Mouse (Mus musculus) liver, embryonic 16.5 days (tissue): Measurements from ENCODE around the gene Vmn1r12. TPM values are rescaled to one million over a fixed set of nuclear protein-coding genes. Genes with fewer than 3 reads are reported as not detected.
"Not testable (repeated sequence)": the region's sequence is repeated elsewhere in the genome, so short reads cannot be mapped to it uniquely, and the experiment has no call there.

ENCODE experiments used
- ATAC-seq: fragments of 200-750 bp; cut with Nextera tagmentation; 2 replicates; pipeline ENCODE4 v1.8.0; 2017; ENCODE audit warnings: low read depth, mild to moderate bottlenecking, moderate number of reproducible peaks, moderate library complexity
- H3K27ac ChIP-seq: fragments of 300-500 bp; sonication (generic); 2 replicates; pipeline ENCODE4 v1.5.1; 2014; ENCODE audit warnings: mild to moderate bottlenecking, low read length
- H3K27me3 ChIP-seq: fragments of 300-500 bp; sonication (generic); 2 replicates; pipeline ENCODE4 v1.6.1; 2014; ENCODE audit warnings: low read depth, low read length, mixed read lengths; ENCODE audit not compliant: control insufficient read depth, insufficient read depth
- H3K36me3 ChIP-seq: fragments of 300-500 bp; sonication (generic); 2 replicates; pipeline ENCODE4 v1.6.1; 2014; ENCODE audit warnings: mild to moderate bottlenecking; ENCODE audit not compliant: control insufficient read depth, insufficient read depth
- H3K4me1 ChIP-seq: fragments of 300-500 bp; sonication (generic); 2 replicates; pipeline ENCODE4 v1.6.1; 2014; ENCODE audit warnings: low read depth, low read length, mixed read lengths; ENCODE audit not compliant: control insufficient read depth
- H3K4me2 ChIP-seq: fragments of 300-500 bp; sonication (generic); 2 replicates; pipeline ENCODE4 v1.6.1; 2014; ENCODE audit warnings: low read depth, low read length, mixed read lengths
- H3K4me3 ChIP-seq: fragments of 300-500 bp; sonication (generic); 2 replicates; pipeline ENCODE4 v1.5.1; 2014; ENCODE audit warnings: low read depth, mild to moderate bottlenecking, low read length
- H3K9ac ChIP-seq: fragments of 300-500 bp; sonication (generic); 2 replicates; pipeline ENCODE4 v1.6.1; 2014; ENCODE audit warnings: low read depth, low read length
- H3K9me3 ChIP-seq: fragments of 300-500 bp; sonication (generic); replicated peaks from 2 replicates; pipeline ENCODE4 v1.6.1; 2016; ENCODE audit warnings: low read length; ENCODE audit not compliant: control insufficient read depth
- WGBS: fragments of 180-500 bp; shearing (Covaris S2); extraction: QIAGEN DNeasy Blood & Tissue Kit; methylation state at CpG from one replicate; pipeline ENCODE4 v1.1.7; 2014; ENCODE audit not compliant: insufficient replicate concordance; 5-methylcytosine and 5-hydroxymethylcytosine counted together
- polyA plus RNA-seq: library from polyadenylated mRNA; unstranded; fragments of >200 nt; fragmentation: Nextera tagmentation; extraction: Ambion mirVana; gene quantifications from 2 replicates; pipeline ENCODE4 v1.2.1, GENCODE M21; 2015

Vmn1r12 gene
- polyA plus RNA-seq: not detected in 2 replicates

DNA sequence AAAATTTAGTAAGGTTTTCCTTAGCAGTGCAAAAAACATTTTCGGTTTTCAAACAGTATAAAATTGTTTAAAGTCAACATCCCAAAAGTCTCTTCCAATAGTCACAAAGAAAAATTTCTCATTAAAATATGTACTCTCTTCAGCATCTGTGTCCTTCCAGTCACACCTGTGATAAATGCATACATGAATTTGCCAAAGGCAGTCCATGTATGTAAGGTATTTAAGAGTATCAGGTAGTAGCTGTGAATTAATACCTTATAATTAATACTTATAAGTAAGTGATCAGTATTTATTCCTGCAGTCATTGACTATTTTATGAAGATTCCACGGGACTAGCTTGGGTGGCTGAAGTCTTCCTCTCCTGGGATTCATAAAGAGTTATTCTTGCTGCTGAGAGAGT is at the start of gene Vmn1r12:
TSS of gene Vmn1r12 (plus strand) at position 301 of the 400 bp plus-strand sequence.
- ATAC-seq: no peak
- H3K9me3 ChIP-seq: no peaks in the 10 kb centered on the region
- H3K27me3 ChIP-seq: no peaks in the 10 kb centered on the region
- no peaks in the 10 kb centered on the region for H3K36me3 ChIP-seq
- no peak within 1 kb of the TSS for H3K4me2 ChIP-seq
- no peak within 1 kb of the TSS for H3K9ac ChIP-seq
- H3K4me3 ChIP-seq: no peak within 1 kb of the TSS
- WGBS: 37% methylated on average over 2 of the region's 2 CpGs
- no peaks in the 10 kb centered on the region for H3K4me1 ChIP-seq
- H3K27ac ChIP-seq: no peak within 1 kb of the TSS

DNA sequence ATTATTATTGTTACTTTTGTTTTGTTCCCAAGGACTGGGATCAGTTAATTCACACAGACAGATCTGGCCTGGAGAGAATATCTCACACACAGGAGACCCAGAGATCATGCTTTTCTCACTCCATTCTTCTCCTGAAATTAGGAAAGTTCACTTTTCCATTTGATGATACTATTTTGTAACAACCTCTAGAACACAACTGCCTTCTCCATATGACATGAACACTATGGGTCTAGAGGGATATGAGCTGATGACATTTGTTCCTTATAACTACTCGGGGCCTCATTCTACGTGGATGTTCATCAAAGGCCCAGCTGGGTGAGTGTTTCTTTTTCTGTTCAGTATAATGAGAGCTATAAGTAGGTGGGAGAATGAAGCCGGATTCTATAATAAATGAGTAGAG is 47.6 kb upstream of the Vmn1r12 start, which contains the start of gene Vmn1r10:
TSS of gene Vmn1r10 (plus strand) at position 301 of the 400 bp plus-strand sequence.
- no peak within 1 kb of the TSS for H3K4me2 ChIP-seq
- H3K36me3 ChIP-seq: no peaks in the 10 kb centered on the region
- no peak within 1 kb of the TSS for H3K27ac ChIP-seq
- no peak within 1 kb of the TSS for H3K4me3 ChIP-seq
- H3K9me3 ChIP-seq: no peaks in the 10 kb centered on the region
- no peak for ATAC-seq
- H3K27me3 ChIP-seq: no peaks in the 10 kb centered on the region
- 50% methylated on average over 3 of the region's 3 CpGs for WGBS
- no peak within 1 kb of the TSS for H3K9ac ChIP-seq
- H3K4me1 ChIP-seq: no peaks in the 10 kb centered on the region

DNA sequence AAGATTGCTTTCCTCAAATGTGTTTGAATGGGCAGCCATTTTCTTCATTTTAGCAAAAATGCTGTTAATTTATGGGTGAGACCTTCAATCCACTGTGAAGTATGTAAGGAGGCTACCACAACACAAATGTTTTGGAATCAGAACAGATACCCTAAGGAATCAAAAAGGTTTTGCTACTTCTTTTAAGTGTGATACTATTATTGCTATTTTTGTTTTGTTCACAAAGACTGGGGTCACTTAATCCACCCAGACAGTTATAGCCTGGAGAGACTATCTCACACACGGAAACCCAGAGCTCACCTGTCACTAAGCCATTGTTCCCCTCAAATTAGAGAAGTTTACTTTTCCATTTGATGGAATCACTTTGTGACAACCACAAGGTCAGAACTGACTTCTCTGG is 23.6 kb upstream of the Vmn1r12 start, which contains the start of gene Vmn1r11:
TSS of gene Vmn1r11 (plus strand) at position 301 of the 400 bp plus-strand sequence.
- Histone ChIP-seq H3K9ac (no peak within 1 kb of the TSS), H3K27ac (no peak within 1 kb of the TSS), H3K4me2 (no peak within 1 kb of the TSS), H3K4me3 (no peak within 1 kb of the TSS), H3K4me1 (no peaks in the 10 kb centered on the region), H3K36me3 (no peaks in the 10 kb centered on the region), H3K9me3 (no peaks in the 10 kb centered on the region), H3K27me3 (no peaks in the 10 kb centered on the region)
- ATAC-seq: no peak
- WGBS: 58% methylated on average over 1 of the region's 1 CpGs

DNA sequence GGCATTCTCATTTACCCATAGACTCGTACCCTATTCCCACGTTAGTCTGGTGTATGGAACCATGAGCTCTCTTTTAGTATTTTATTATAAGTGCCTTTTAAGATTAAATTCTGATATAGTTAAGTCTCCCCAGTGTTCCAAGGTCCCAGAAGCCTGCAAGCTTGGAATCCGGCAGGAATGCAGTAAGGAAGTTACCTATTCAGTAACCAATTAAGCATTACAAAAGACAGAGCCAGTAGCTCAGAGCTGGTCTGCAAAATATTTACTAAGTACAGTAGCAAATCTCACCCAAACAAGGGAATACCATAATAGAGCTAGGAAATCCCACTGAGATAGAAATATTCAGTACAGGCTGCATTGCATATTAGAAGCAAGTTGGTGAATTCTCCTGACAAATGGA is 33.3 kb downstream of the Vmn1r12 start:
- not testable (repeated sequence) for H3K4me1 ChIP-seq

DNA sequence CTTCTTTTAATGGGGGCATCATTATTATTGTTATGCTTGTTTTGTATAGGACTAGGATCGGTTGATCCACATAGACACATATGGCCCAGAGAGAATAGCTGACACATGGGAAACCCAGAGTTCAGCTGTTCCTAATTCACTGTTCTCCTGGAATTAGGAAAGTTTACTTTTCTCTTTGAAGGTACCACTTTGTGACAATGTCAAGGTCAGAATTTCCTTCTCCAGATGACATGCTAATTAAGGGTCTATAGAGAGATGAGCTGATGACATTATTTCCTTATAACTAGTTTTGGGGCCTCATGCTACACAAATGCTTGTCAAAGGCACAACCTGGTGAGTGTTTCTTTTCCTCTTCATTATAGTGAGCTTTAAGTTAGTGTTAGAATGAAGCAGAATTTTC is 46.3 kb downstream of the Vmn1r12 start, which contains the start of gene Vmn1r13:
TSS of gene Vmn1r13 (plus strand) at position 301 of the 400 bp plus-strand sequence.
- not testable (repeated sequence) for H3K9ac ChIP-seq, H3K4me3 ChIP-seq, H3K4me1 ChIP-seq, H3K9me3 ChIP-seq, H3K27me3 ChIP-seq, ATAC-seq, H3K27ac ChIP-seq, H3K36me3 ChIP-seq, H3K4me2 ChIP-seq
- 81% methylated on average over 1 of the region's 1 CpGs for WGBS

More for the DNA sequence above, 33.3 kb downstream of the Vmn1r12 start:
- not testable (repeated sequence) for H3K4me2 ChIP-seq, H3K9ac ChIP-seq, H3K27ac ChIP-seq, ATAC-seq, H3K4me3 ChIP-seq, H3K36me3 ChIP-seq, H3K27me3 ChIP-seq, H3K9me3 ChIP-seq
- 41% methylated on average over 3 of the region's 3 CpGs for WGBS

Other genes starting within 250 kb of the Vmn1r12 start
- gene Nt5c3, start 233.0 kb upstream of the Vmn1r12 start, polyA plus RNA-seq: 240 and 242 TPM in 2 replicates
- 0.15 and 0.18 TPM in 2 replicates for gene Vmn1r4, start 232.9 kb upstream of the Vmn1r12 start, polyA plus RNA-seq
- not detected in 2 replicates for gene Vmn1r5, start 186.6 kb upstream of the Vmn1r12 start, polyA plus RNA-seq
- gene Vmn1r6, start 159.7 kb upstream of the Vmn1r12 start, polyA plus RNA-seq: not detected in 2 replicates
- not detected in 2 replicates for gene Vmn1r7, start 131.6 kb upstream of the Vmn1r12 start, polyA plus RNA-seq
- not detected in 2 replicates for gene Vmn1r8, start 124.6 kb upstream of the Vmn1r12 start, polyA plus RNA-seq
- gene Vmn1r9, start 90.1 kb upstream of the Vmn1r12 start, polyA plus RNA-seq: not detected in 2 replicates
- not detected in 2 replicates for gene Vmn1r10, start 47.5 kb upstream of the Vmn1r12 start, polyA plus RNA-seq
- gene Vmn1r11, start 23.5 kb upstream of the Vmn1r12 start, polyA plus RNA-seq: not detected in 2 replicates
- gene Vmn1r13, start 46.4 kb downstream of the Vmn1r12 start, polyA plus RNA-seq: not detected in 2 replicates
- gene Vmn1r14, start 74.8 kb downstream of the Vmn1r12 start, polyA plus RNA-seq: not detected in 2 replicates
- gene Vmn1r15, start 101.0 kb downstream of the Vmn1r12 start, polyA plus RNA-seq: not detected in 2 replicates
- not detected in 2 replicates for gene Vmn1r16, start 172.6 kb downstream of the Vmn1r12 start, polyA plus RNA-seq
- gene Vmn1r17, start 206.8 kb downstream of the Vmn1r12 start, polyA plus RNA-seq: not detected in 2 replicates
- gene Vmn1r18, start 238.9 kb downstream of the Vmn1r12 start, polyA plus RNA-seq: not detected in 2 replicates
- gene Vmn1r19, start 246.9 kb downstream of the Vmn1r12 start, polyA plus RNA-seq: not detected in 2 replicates